Comparison of ENCODE assay signal across 9 mouse cellular contexts in the genomic region with DNA sequence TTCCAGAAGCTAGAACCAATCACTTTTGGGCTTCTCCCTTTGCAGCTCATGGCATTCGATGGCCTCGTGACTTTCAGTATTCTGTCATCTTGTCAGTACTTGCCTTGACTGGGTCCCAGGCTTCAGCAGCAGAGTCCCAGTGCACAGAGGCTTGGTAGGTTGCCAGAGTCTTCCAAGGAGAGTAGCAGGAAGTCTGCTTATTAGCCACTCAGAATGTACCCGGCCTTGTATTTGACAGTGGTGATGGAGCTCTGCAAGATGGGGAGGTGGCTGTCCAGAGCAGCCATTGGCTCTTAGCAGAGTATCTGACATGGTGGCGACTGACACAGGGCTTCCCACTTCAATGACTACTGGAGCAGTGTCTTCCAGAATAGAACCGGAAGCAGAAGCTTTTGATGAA.
DNase-seq lines count a peak whose midpoint lies in the region; ATAC-seq and TF ChIP-seq lines count a peak whose summit lies in the region.
"Had no signal": no experiment of that assay in that cellular context is flagged by ENCODE, and none has a peak within 500 bp of the region (broad histone marks: within the 10 kb centered on the region; RNA-seq: fewer than 3 reads in every experiment).

No protein-coding gene starts in this region.

- no peaks in the 10 kb centered on the region for H3K27me3 ChIP-seq in hindbrain, embryonic 11.5 days (ENCODE audit: control insufficient read depth, insufficient read depth, low read length)
- no peaks in the 10 kb centered on the region for H3K27me3 ChIP-seq in hindbrain, embryonic 13.5 days
- H3K27me3 ChIP-seq in heart, postnatal 0 days (ENCODE audit: control insufficient read depth, insufficient read depth, low read length), result no peaks in the 10 kb centered on the region
- H3K27me3 ChIP-seq in kidney, embryonic 16.5 days (ENCODE audit: insufficient read depth, low read length), result no peaks in the 10 kb centered on the region
- no peaks in the 10 kb centered on the region for H3K27me3 ChIP-seq in midbrain, embryonic 11.5 days (ENCODE audit: control insufficient read depth, insufficient read depth, low read length)

- TF ChIP-seq EP300 in heart, postnatal 0 days (IDR thresholded peaks at IDR 0.05; ENCODE audit: low read depth), result no peak

- TF ChIP-seq CTCF in heart, postnatal 0 days (IDR thresholded peaks at IDR 0.05; ENCODE audit: low read depth), result no peak

- no peak overlapping the region for H3K4me2 ChIP-seq in hindbrain, embryonic 11.5 days (replicated peaks; ENCODE audit: low read depth, low read length)
- no peak overlapping the region for H3K4me2 ChIP-seq in hindbrain, embryonic 13.5 days
- H3K4me2 ChIP-seq in heart, postnatal 0 days (ENCODE audit: low read depth, low read length), result no peak overlapping the region
- H3K4me2 ChIP-seq in kidney, embryonic 16.5 days (replicated peaks; ENCODE audit: low read depth, low read length), result no peak overlapping the region
- H3K4me2 ChIP-seq in midbrain, embryonic 11.5 days, result no peak overlapping the region

- no peak overlapping the region for H3K9ac ChIP-seq in hindbrain, embryonic 11.5 days (ENCODE audit: low read depth, low read length)
- no peak overlapping the region for H3K9ac ChIP-seq in hindbrain, embryonic 13.5 days
- no peak overlapping the region for H3K9ac ChIP-seq in heart, postnatal 0 days (replicated peaks; ENCODE audit: low read depth, low read length)
- no peak overlapping the region for H3K9ac ChIP-seq in kidney, embryonic 16.5 days (replicated peaks; ENCODE audit: low read length)
- no peak overlapping the region for H3K9ac ChIP-seq in midbrain, embryonic 11.5 days (ENCODE audit: low read length)

- DNase-seq in hindbrain, embryonic 11.5 days (ENCODE audit: low spot score), result no peak
- no peak for DNase-seq in heart, postnatal 0 days (ENCODE audit: low spot score)
- peak; percentile 72 for DNase-seq in lung, postnatal 36 days
- DNase-seq in cerebellum, postnatal 25 days, result no peak
- DNase-seq in yolk sac, embryonic 10.5 days (ENCODE audit: low spot score), result no peak
- DNase-seq in midbrain, embryonic 11.5 days (ENCODE audit: low spot score, missing footprints), result no peak
- DNase-seq: gastrocnemius, postnatal 14 days had no signal

- no peaks in the 10 kb centered on the region for H3K9me3 ChIP-seq in hindbrain, embryonic 11.5 days (ENCODE audit: control insufficient read depth, low read length)
- no peaks in the 10 kb centered on the region for H3K9me3 ChIP-seq in hindbrain, embryonic 13.5 days
- H3K9me3 ChIP-seq in heart, postnatal 0 days (replicated peaks; ENCODE audit: control insufficient read depth, low read length), result no peaks in the 10 kb centered on the region
- H3K9me3 ChIP-seq in kidney, embryonic 16.5 days (ENCODE audit: low read length), result peaks cover 5% of the 10 kb centered on the region
- peaks cover 5% of the 10 kb centered on the region for H3K9me3 ChIP-seq in midbrain, embryonic 11.5 days (ENCODE audit: control insufficient read depth, low read length)

- no peaks in the 10 kb centered on the region for H3K4me1 ChIP-seq in hindbrain, embryonic 11.5 days (replicated peaks; ENCODE audit: control insufficient read depth, insufficient read depth, low read length)
- H3K4me1 ChIP-seq in hindbrain, embryonic 13.5 days (replicated peaks), result no peaks in the 10 kb centered on the region
- H3K4me1 ChIP-seq in heart, postnatal 0 days (ENCODE audit: control insufficient read depth, insufficient read depth), result no peaks in the 10 kb centered on the region
- peaks cover 19% of the 10 kb centered on the region for H3K4me1 ChIP-seq in kidney, embryonic 16.5 days (ENCODE audit: insufficient read depth, low read length)
- no peaks in the 10 kb centered on the region for H3K4me1 ChIP-seq in midbrain, embryonic 11.5 days (ENCODE audit: control insufficient read depth, insufficient read depth, low read length)

- no peaks in the 10 kb centered on the region for H3K36me3 ChIP-seq in hindbrain, embryonic 11.5 days (ENCODE audit: control insufficient read depth, insufficient read depth, low read length)
- no peaks in the 10 kb centered on the region for H3K36me3 ChIP-seq in hindbrain, embryonic 13.5 days
- H3K36me3 ChIP-seq in heart, postnatal 0 days (replicated peaks; ENCODE audit: control insufficient read depth, insufficient read depth, low read length), result no peaks in the 10 kb centered on the region
- no peaks in the 10 kb centered on the region for H3K36me3 ChIP-seq in kidney, embryonic 16.5 days (ENCODE audit: insufficient read depth, low read length)
- no peaks in the 10 kb centered on the region for H3K36me3 ChIP-seq in midbrain, embryonic 11.5 days (ENCODE audit: control insufficient read depth, insufficient read depth, low read length)

- 76% methylated on average over 5 of the region's 5 CpGs for WGBS in hindbrain, embryonic 11.5 days
- 78% methylated on average over 5 of the region's 5 CpGs for WGBS in hindbrain, embryonic 13.5 days
- WGBS in heart, postnatal 0 days, result 61% methylated on average over 5 of the region's 5 CpGs
- WGBS in kidney, embryonic 16.5 days, result 46% methylated on average over 5 of the region's 5 CpGs
- 83% methylated on average over 5 of the region's 5 CpGs for WGBS in midbrain, embryonic 11.5 days

- H3K27ac ChIP-seq in hindbrain, embryonic 11.5 days (ENCODE audit: low read depth, low read length), result no peak overlapping the region
- no peak overlapping the region for H3K27ac ChIP-seq in hindbrain, embryonic 13.5 days
- no peak overlapping the region; the same call in 1 of the 2 replicates for H3K27ac ChIP-seq in heart, postnatal 0 days (ENCODE audit: low read depth)
- peak overlapping the region; percentile 89 for H3K27ac ChIP-seq in kidney, embryonic 16.5 days (ENCODE audit: low read length)
- H3K27ac ChIP-seq in midbrain, embryonic 11.5 days (ENCODE audit: low read depth, low read length), result no peak overlapping the region

- ATAC-seq in hindbrain, embryonic 11.5 days (ENCODE audit: low FRiP score), result peak; percentile 21; the same call in 1 of the 2 replicates
- no peak for ATAC-seq in hindbrain, embryonic 13.5 days (ENCODE audit: low FRiP score)
- peak; percentile 51 for ATAC-seq in heart, postnatal 0 days (ENCODE audit: insufficient read depth, low read depth)
- ATAC-seq in kidney, embryonic 16.5 days (ENCODE audit: low FRiP score, low TSS enrichment), result peak; percentile 47
- no peak for ATAC-seq in midbrain, embryonic 11.5 days (ENCODE audit: low FRiP score)

- no peak overlapping the region for H3K4me3 ChIP-seq in hindbrain, embryonic 11.5 days (ENCODE audit: low read depth, low read length)
- H3K4me3 ChIP-seq in hindbrain, embryonic 13.5 days, result no peak overlapping the region
- H3K4me3 ChIP-seq in heart, postnatal 0 days (ENCODE audit: low read depth, low read length), result no peak overlapping the region
- H3K4me3 ChIP-seq in kidney, embryonic 16.5 days (ENCODE audit: low read length), result no peak overlapping the region
- H3K4me3 ChIP-seq in midbrain, embryonic 11.5 days (ENCODE audit: low read depth, low read length), result no peak overlapping the region

Comparison
In these comparisons a context has a peak if more than half of its experiments do, and no peak if none do; other contexts are left out.
1. ATAC-seq: peak in hindbrain, embryonic 11.5 days (single experiment), heart, postnatal 0 days (single experiment) and kidney, embryonic 16.5 days (single experiment); none in hindbrain, embryonic 13.5 days (single experiment) and midbrain, embryonic 11.5 days (single experiment).